Mouse (Mus musculus) midbrain, embryonic 16.5 days (tissue): ENCODE data around the gene Btnl4. TPM values are rescaled to one million over a fixed set of nuclear protein-coding genes. Genes with fewer than 3 reads are reported as not detected.
"Not testable (repeated sequence)": the region's sequence is repeated elsewhere in the genome, so short reads cannot be mapped to it uniquely, and the experiment has no call there.

Source experiments
- ATAC-seq: fragments of 200-750 bp; cut with Nextera tagmentation; 2 replicates; pipeline ENCODE4 v1.8.0; 2017; ENCODE audit warnings: moderate TSS enrichment
- H3K27ac ChIP-seq: fragments of 300-500 bp; sonication (generic); 2 replicates; pipeline ENCODE4 v1.5.1; 2014; ENCODE audit warnings: mild to moderate bottlenecking, low read length, mixed read lengths
- H3K27me3 ChIP-seq: fragments of 300-500 bp; sonication (generic); 2 replicates; pipeline ENCODE4 v1.6.1; 2014; ENCODE audit warnings: low read depth, low read length, mixed read lengths; ENCODE audit not compliant: control insufficient read depth, insufficient read depth
- H3K36me3 ChIP-seq: fragments of 300-500 bp; sonication (generic); 2 replicates; pipeline ENCODE4 v1.6.1; 2014; ENCODE audit warnings: mild to moderate bottlenecking, low read length, moderate library complexity, mixed read lengths; ENCODE audit not compliant: control insufficient read depth, insufficient read depth
- H3K4me1 ChIP-seq: fragments of 300-500 bp; sonication (generic); 2 replicates; pipeline ENCODE4 v1.6.1; 2014; ENCODE audit warnings: mild to moderate bottlenecking, low read length, mixed read lengths; ENCODE audit not compliant: control insufficient read depth, insufficient read depth
- H3K4me2 ChIP-seq: fragments of 300-500 bp; sonication (generic); 2 replicates; pipeline ENCODE4 v1.6.1; 2014; ENCODE audit warnings: mild to moderate bottlenecking, low read length, mixed read lengths
- H3K4me3 ChIP-seq: fragments of 300-500 bp; sonication (generic); 2 replicates; pipeline ENCODE4 v1.5.1; 2014; ENCODE audit warnings: low read depth, mild to moderate bottlenecking, low read length, moderate library complexity, mixed read lengths
- H3K9ac ChIP-seq: fragments of 300-500 bp; sonication (generic); 2 replicates; pipeline ENCODE4 v1.6.1; 2014; ENCODE audit warnings: low read depth, low read length, mixed read lengths
- H3K9me3 ChIP-seq: fragments of 300-500 bp; sonication (generic); replicated peaks from 2 replicates; pipeline ENCODE4 v1.6.1; 2014; ENCODE audit warnings: mild to moderate bottlenecking, low read length, mixed read lengths; ENCODE audit not compliant: control insufficient read depth, poor library complexity, severe bottlenecking
- WGBS: fragments of 180-500 bp; shearing (Covaris S2); extraction: QIAGEN DNeasy Blood & Tissue Kit; methylation state at CpG from one replicate; pipeline ENCODE4 v1.1.7; 2014; 5-methylcytosine and 5-hydroxymethylcytosine counted together
- polyA plus RNA-seq: library from polyadenylated mRNA; unstranded; fragments of >200 nt; fragmentation: Nextera tagmentation; extraction: Ambion mirVana; gene quantifications from 2 replicates; pipeline ENCODE4 v1.2.1, GENCODE M21; 2015

The Btnl4 gene
- not detected in 2 replicates for polyA plus RNA-seq

- not testable (repeated sequence) for H3K4me3 ChIP-seq, H3K4me1 ChIP-seq, ATAC-seq, H3K27me3 ChIP-seq, H3K27ac ChIP-seq, H3K36me3 ChIP-seq, H3K9me3 ChIP-seq, H3K9ac ChIP-seq, H3K4me2 ChIP-seq
- 88% methylated on average over 4 of the region's 5 CpGs for WGBS
Measured at GRCm38 (mm10) chr17:34477238-34478013, at the start of gene Btnl4. TSS of gene Btnl4 (minus strand) at chr17:34477318.

DNA sequence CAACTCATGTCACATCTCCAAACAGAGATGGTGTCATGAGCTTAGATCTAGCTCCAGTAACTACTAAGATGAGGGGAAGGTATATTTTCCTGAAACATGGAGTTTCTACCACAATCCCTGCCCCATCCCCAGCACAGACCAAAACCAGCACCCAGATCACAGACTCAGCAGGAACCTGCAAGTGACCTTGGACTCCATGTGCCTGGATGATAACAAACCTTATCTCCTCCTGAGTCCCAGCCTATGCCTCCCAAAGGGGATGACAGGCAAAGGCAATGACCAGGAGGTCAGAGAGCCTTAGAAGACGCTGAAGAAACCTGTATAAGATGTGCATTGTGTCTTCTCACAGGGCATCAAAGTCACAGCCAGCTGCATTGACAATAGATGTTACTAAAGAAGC, 41.9 kb upstream of the Btnl4 start:
- H3K4me1 ChIP-seq: no peaks in the 10 kb centered on the region
- no peaks in the 10 kb centered on the region for H3K27me3 ChIP-seq
- ATAC-seq: no peak
- H3K9ac ChIP-seq: no peak overlapping the region
- H3K9me3 ChIP-seq: no peaks in the 10 kb centered on the region
- H3K27ac ChIP-seq: no peak overlapping the region
- H3K4me3 ChIP-seq: no peak overlapping the region
- 76% methylated on average over 1 of the region's 1 CpGs for WGBS
- H3K36me3 ChIP-seq: no peaks in the 10 kb centered on the region
- no peak overlapping the region for H3K4me2 ChIP-seq

DNA sequence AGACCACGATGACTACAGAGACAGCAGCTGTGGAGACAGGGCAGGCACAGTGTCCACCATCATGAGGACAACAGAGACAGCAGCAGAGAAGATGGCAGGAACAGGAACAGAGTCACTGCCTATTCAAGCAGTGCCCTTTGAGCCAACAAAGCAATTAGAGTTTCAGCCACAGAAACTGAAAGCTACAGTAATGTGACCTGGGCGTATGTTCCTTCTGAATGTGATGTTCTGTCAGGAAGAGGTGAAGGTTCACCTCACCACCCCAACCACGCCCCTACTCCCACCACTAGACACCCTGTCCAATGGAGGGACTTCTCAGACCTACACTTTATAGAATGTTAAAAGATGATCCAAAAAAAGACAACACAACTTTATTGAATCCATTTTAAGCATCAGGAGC, 41.5 kb upstream of the Btnl4 start:
- not testable (repeated sequence) for H3K4me1 ChIP-seq, ATAC-seq, H3K9ac ChIP-seq, H3K27ac ChIP-seq, H3K4me2 ChIP-seq, H3K9me3 ChIP-seq, H3K27me3 ChIP-seq, H3K4me3 ChIP-seq, H3K36me3 ChIP-seq
- WGBS: 81% methylated on average over 3 of the region's 3 CpGs

DNA sequence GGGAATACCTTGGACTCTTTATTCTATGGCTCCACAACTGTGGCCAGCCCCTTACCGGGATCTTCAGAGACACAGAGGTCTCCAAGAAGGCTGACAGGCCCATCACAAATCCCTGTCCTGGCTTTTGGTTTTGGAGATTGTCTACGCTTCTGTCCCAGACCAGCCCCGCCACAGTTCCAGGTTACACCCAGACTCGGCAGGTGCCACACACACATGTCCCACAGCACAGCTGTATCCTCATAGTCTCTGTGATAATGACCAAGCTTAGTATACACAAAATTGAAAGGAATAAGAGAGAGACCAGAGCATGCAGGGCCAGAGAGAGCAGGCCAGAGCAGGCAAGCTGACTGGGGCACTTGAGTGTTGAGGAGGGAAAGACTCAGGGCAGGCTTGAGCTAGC, 40.7 kb upstream of the Btnl4 start:
- WGBS: 95% methylated on average over 4 of the region's 4 CpGs
- ATAC-seq: no peak
- H3K4me2 ChIP-seq: no peak overlapping the region
- no peaks in the 10 kb centered on the region for H3K27me3 ChIP-seq
- no peaks in the 10 kb centered on the region for H3K36me3 ChIP-seq
- H3K4me3 ChIP-seq: no peak overlapping the region
- no peaks in the 10 kb centered on the region for H3K4me1 ChIP-seq
- no peaks in the 10 kb centered on the region for H3K9me3 ChIP-seq
- H3K27ac ChIP-seq: no peak overlapping the region
- no peak overlapping the region for H3K9ac ChIP-seq

DNA sequence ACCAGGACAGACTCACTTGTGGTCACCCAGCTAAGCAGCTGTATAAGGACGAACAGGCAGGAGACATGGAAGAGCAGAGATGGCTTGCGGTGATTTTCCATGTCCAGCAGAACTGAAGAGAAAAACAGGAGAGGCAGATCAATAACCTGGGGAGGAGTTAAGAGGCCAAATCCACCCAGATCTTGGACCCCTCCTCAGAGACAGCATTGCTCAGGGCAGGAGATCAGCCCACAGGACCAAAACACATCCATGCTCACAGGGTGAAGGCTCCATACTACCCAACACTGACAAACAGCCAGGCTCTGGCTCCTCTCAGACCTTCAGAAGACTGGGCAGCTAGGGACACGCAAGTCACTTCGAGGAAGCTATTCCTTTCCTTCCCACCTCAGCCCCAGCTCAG, 40.1 kb upstream of the Btnl4 start, which contains the start of gene Btnl6:
Btnl6 (minus strand) TSS at position 101 of the 400 bp plus-strand sequence.
- no peak within 1 kb of the TSS for H3K4me2 ChIP-seq
- H3K36me3 ChIP-seq: no peaks in the 10 kb centered on the region
- H3K27ac ChIP-seq: no peak within 1 kb of the TSS
- 90% methylated on average over 4 of the region's 4 CpGs for WGBS
- H3K4me3 ChIP-seq: no peak within 1 kb of the TSS
- no peaks in the 10 kb centered on the region for H3K4me1 ChIP-seq
- no peak within 1 kb of the TSS for H3K9ac ChIP-seq
- H3K27me3 ChIP-seq: no peaks in the 10 kb centered on the region
- H3K9me3 ChIP-seq: no peaks in the 10 kb centered on the region
- no peak for ATAC-seq

DNA sequence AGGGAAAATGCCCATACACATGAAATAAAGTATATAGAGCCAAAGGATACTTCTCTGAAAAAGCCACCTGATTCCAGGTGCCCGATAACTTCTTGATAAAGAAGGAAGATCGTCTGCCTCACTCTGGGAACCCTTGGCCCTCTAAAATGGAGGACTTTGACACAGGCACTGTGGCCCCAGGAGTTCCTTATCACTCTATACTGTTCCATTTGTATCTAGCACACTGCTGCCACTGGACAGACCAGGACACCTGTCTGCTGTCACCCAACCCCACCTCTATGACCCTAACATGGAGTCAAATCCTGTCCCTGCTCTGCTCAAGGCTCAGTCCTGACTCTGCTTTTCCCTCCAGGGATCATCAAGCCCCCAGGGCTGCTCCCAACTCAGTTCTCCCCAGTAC, 39.4 kb upstream of the Btnl4 start:
- Histone ChIP-seq H3K9ac (no peak overlapping the region), H3K36me3 (no peaks in the 10 kb centered on the region), H3K4me3 (no peak overlapping the region), H3K27ac (no peak overlapping the region), H3K4me1 (no peaks in the 10 kb centered on the region), H3K4me2 (no peak overlapping the region), H3K27me3 (no peaks in the 10 kb centered on the region), H3K9me3 (no peaks in the 10 kb centered on the region)
- WGBS: 75% methylated on average over 2 of the region's 2 CpGs
- ATAC-seq: no peak

- H3K9me3 ChIP-seq, H3K4me3 ChIP-seq, H3K4me1 ChIP-seq, ATAC-seq, H3K9ac ChIP-seq, H3K27me3 ChIP-seq, H3K27ac ChIP-seq, H3K4me2 ChIP-seq, H3K36me3 ChIP-seq: not testable (repeated sequence)
- WGBS: 70% methylated on average over 1 of the region's 1 CpGs
Measured at GRCm38 (mm10) chr17:34511723-34512122, 34.6 kb upstream of the Btnl4 start.

DNA sequence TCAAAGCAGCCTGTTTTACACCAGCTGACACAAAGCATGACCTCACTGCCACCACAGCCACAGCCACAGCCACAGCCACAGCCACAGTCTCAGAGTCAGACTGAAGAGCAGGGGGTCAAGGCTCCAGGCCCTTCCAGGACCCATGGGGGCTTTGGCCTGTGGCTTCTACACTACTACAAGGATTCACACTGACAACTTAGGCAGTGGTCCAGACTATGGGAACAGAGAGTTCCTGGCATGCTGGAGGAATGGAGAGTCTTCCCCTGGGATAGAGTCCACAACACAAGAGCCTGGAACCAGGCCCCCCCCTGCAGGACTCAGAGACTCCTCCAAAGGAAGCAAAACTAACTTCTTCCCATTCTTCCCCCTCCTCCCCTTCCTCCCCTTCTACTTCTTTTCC, 30.5 kb upstream of the Btnl4 start:
- Histone ChIP-seq H3K9ac (no peak overlapping the region), H3K36me3 (no peaks in the 10 kb centered on the region), H3K4me1 (no peaks in the 10 kb centered on the region), H3K27me3 (no peaks in the 10 kb centered on the region), H3K9me3 (no peaks in the 10 kb centered on the region), H3K4me3 (no peak overlapping the region), H3K4me2 (no peak overlapping the region), H3K27ac (no peak overlapping the region)
- ATAC-seq: no peak

DNA sequence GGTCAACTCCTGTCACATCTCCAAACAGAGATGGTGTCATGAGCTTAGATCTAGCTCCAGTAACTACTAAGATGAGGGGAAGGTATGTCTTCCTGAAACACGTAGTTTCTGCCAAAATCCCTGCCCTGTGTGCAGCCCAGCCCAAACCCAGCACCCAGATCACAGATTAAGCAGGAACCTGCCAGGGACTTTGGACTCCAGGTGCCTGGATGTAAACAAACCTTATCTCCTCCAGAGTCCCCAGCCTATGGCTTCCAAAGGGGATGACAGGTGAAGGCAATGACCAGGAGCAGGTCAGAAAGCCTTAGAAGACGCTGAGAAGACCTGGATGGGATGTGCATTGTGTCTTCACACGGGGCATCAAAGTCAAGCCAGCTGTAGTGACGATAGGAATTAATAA, 20.6 kb upstream of the Btnl4 start:
- H3K9me3 ChIP-seq, H3K27me3 ChIP-seq, H3K9ac ChIP-seq, ATAC-seq, H3K36me3 ChIP-seq, H3K4me1 ChIP-seq, H3K4me2 ChIP-seq, H3K4me3 ChIP-seq, H3K27ac ChIP-seq: not testable (repeated sequence)
- 88% methylated on average over 2 of the region's 4 CpGs for WGBS
